Mouse (Mus musculus) heart, embryonic 15.5 days (tissue): ENCODE measurements around the gene Rasal1. TPM values are rescaled to one million over a fixed set of nuclear protein-coding genes. Genes with fewer than 3 reads are reported as not detected.
A peak's percentile ranks its signal among the peaks of the same experiment; 100 is the strongest.

Experiments
- ATAC-seq: fragments of 200-750 bp; cut with Nextera tagmentation; replicated peaks from 2 replicates; pipeline ENCODE4 v1.8.0; 2017; ENCODE audit warnings: low read depth, moderate TSS enrichment; ENCODE audit not compliant: insufficient number of reproducible peaks, insufficient read depth, low FRiP score
- H3K27ac ChIP-seq: fragments of 300-500 bp; sonication (generic); 2 replicates; pipeline ENCODE4 v1.5.1; 2015; ENCODE audit warnings: mild to moderate bottlenecking, inconsistent platforms
- H3K27me3 ChIP-seq: fragments of 300-500 bp; sonication (generic); 2 replicates; pipeline ENCODE4 v1.6.1; 2015; ENCODE audit warnings: inconsistent platforms
- H3K36me3 ChIP-seq: fragments of 300-500 bp; sonication (generic); 2 replicates; pipeline ENCODE4 v1.6.1; 2015; ENCODE audit warnings: mild to moderate bottlenecking, inconsistent platforms
- H3K4me1 ChIP-seq: fragments of 300-500 bp; sonication (generic); replicated peaks from 2 replicates; pipeline ENCODE4 v1.6.1; 2015; ENCODE audit warnings: inconsistent platforms
- H3K4me2 ChIP-seq: fragments of 300-500 bp; sonication (generic); 2 replicates; pipeline ENCODE4 v1.6.1; 2015; ENCODE audit warnings: inconsistent platforms, mild to moderate bottlenecking, moderate library complexity
- H3K4me3 ChIP-seq: fragments of 300-500 bp; sonication (generic); 2 replicates; pipeline ENCODE4 v1.5.1; 2015; ENCODE audit warnings: mild to moderate bottlenecking, inconsistent platforms
- H3K9ac ChIP-seq: fragments of 300-500 bp; sonication (generic); 2 replicates; pipeline ENCODE4 v1.6.1; 2015; ENCODE audit warnings: mild to moderate bottlenecking, inconsistent platforms
- H3K9me3 ChIP-seq: fragments of 300-500 bp; sonication (generic); replicated peaks from 2 replicates; pipeline ENCODE4 v1.6.1; 2016; ENCODE audit warnings: inconsistent platforms
- whole genome bisulfite sequencing: fragments of 180-500 bp; shearing (Covaris S2); methylation state at CpG from one replicate; pipeline ENCODE4 v1.1.7; 2015; ENCODE audit warnings: mixed read lengths; 5-methylcytosine and 5-hydroxymethylcytosine counted together
- polyA plus RNA-seq: library from polyadenylated mRNA; unstranded; fragments of >200 nt; fragmentation: Nextera tagmentation; extraction: Ambion mirVana; gene quantifications from 2 replicates; pipeline ENCODE4 v1.2.1, GENCODE M21; 2015

Gene Rasal1
- polyA plus RNA-seq, result 0.25 and 0.55 TPM in 2 replicates

DNA sequence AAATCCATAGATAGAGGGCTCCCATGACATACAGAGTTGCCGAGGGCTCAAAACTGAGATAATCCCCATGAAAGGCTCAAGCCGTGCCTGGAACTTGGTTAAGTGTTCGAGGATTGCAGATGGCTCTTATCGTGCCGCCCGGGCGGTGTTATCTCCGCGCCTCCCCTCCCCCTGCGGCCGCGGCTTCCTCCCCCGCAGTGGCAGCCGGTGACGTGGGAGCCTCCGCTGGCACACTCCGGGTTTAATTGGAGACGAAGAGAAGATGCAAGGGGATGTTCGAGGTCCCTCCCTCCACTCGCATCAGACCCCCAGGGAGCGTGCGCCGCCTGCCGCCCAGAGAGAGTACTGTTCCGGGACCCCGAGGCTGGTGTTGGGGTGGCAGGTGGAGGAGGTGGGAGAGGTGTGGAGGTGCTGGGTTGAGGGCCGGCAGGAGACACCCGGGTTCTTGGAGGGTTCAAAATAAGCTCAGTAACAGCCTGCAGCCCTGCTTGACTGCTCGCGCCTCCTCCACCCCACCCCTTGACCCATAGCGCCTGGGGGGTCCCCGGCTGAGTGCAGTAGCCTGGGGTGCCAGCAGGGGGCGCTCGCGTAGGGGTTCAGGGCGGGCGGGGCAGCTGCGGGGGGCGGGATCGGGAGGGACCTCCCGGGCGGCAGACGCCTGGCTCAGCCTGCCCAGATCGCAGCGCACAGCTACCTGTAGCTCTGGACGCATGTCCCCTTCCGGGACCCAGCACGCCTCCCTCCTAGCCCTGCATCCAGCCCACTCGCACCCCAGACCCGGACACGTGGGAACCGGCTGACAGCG, at the start of gene Rasal1:
Rasal1 (plus strand) TSS at position 244 of the 805 bp plus-strand sequence.
- Histone ChIP-seq H3K4me3 (peak within 1 kb of the TSS; percentile 40), H3K9ac (peak within 1 kb of the TSS; percentile 14; the same call in 1 of the 2 replicates), H3K36me3 (no peaks in the 10 kb centered on the region), H3K27me3 (peaks cover 62% of the 10 kb centered on the region), H3K27ac (no peak within 1 kb of the TSS), H3K4me1 (peaks cover 20% of the 10 kb centered on the region), H3K4me2 (peak within 1 kb of the TSS; percentile 68), H3K9me3 (no peaks in the 10 kb centered on the region)
- ATAC-seq, result peak; percentile 45; the same call in 1 of the 2 replicates
- under 1% methylated on average over 51 of the region's 53 CpGs for WGBS

DNA sequence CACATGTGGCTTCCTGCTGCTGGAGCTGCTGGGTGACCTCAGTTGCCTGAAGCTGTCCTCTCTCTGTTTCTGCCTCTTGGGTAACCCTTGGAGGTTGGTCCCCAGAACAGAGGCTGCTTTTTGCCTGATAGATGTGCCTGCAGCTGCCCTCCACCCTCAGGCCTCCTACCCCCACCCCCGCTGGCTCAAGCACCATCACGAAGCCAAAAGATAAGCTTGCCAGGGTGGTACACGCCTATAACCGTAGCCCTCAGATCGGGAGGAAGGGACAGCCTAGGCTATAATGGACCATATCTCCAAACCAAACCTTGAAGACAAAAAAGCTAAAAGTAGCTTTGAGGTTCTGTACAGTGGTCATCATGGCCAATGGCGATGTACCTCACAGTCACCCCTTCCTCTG, 49.0 kb upstream of the Rasal1 start:
- peaks cover 10% of the 10 kb centered on the region; the same call in 1 of the 2 replicates for H3K27me3 ChIP-seq
- no peak overlapping the region for H3K9ac ChIP-seq
- 71% methylated on average over 6 of the region's 6 CpGs for WGBS
- H3K4me1 ChIP-seq, result peaks cover 13% of the 10 kb centered on the region
- H3K4me3 ChIP-seq, result no peak overlapping the region
- no peak overlapping the region for H3K4me2 ChIP-seq
- ATAC-seq, result no peak
- no peaks in the 10 kb centered on the region for H3K36me3 ChIP-seq
- H3K9me3 ChIP-seq, result no peaks in the 10 kb centered on the region
- no peak overlapping the region for H3K27ac ChIP-seq

DNA sequence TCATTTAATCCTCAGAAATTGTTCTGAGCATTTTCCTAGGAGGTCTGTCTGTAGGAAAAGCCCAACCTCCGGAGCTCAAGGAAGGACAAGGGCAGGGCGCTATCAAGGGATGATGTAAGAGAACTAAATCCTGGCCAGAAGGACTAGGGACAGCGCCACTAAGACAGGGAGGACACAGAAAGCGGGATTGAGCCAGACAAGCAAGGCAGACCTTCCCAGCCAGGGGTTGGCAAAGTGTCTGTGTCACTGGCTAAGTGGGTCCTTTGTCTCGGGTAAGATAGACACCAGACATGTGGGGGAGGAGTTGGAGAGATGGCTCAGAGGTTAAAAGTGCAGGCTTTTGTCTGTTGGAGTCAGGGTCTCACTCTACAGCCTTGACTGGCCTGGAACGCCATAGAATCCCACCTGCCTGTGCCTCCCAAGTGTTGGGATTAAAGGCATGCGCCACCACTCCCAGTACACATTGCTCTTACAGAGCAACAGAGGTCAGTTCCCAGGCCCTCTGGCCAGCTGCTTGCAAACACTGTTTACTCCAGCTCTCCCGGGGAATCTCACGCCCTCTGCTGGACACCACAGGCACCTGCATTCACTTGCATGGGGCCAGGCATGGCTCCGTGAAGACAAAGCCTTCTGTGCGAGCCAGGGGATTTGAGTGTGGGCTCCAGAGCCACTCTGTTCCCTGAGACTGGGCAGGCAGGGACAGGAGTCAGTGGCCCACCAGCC, 47.5 kb upstream of the Rasal1 start:
- Histone ChIP-seq H3K4me2 (no peak overlapping the region), H3K4me1 (peaks cover 18% of the 10 kb centered on the region), H3K27me3 (peaks cover 10% of the 10 kb centered on the region; the same call in 1 of the 2 replicates), H3K4me3 (no peak overlapping the region), H3K36me3 (no peaks in the 10 kb centered on the region), H3K9me3 (no peaks in the 10 kb centered on the region), H3K27ac (no peak overlapping the region), H3K9ac (no peak overlapping the region)
- ATAC-seq, result no peak
- WGBS, result 36% methylated on average over 11 of the region's 11 CpGs

DNA sequence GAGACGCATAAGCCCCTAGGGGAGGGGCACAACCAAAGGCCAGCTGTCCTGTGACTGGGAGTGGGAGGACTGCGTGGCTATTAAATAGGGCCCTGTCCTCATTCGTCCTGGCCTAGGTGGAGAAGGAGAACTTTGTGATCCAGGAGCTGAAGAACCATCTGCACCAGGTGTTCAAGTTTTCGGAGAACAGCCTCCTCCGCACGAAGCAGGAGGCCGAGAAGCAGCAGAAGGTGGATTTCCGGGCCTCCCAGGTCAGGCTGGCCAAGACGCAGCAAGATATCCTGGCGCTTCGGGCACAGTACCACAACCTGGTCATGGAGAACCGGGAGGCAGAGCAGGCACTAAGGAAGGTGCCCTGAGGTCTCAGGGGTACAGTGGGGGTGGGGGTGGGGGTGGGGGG, 46.4 kb upstream of the Rasal1 start:
- 93% methylated on average over 12 of the region's 12 CpGs for WGBS
- H3K36me3 ChIP-seq, result no peaks in the 10 kb centered on the region
- H3K27ac ChIP-seq, result no peak overlapping the region
- H3K4me2 ChIP-seq, result no peak overlapping the region
- no peaks in the 10 kb centered on the region for H3K9me3 ChIP-seq
- no peak overlapping the region for H3K4me3 ChIP-seq
- peaks cover 18% of the 10 kb centered on the region for H3K4me1 ChIP-seq
- no peak overlapping the region for H3K9ac ChIP-seq
- peaks cover 5% of the 10 kb centered on the region; the same call in 1 of the 2 replicates for H3K27me3 ChIP-seq
- ATAC-seq, result no peak

DNA sequence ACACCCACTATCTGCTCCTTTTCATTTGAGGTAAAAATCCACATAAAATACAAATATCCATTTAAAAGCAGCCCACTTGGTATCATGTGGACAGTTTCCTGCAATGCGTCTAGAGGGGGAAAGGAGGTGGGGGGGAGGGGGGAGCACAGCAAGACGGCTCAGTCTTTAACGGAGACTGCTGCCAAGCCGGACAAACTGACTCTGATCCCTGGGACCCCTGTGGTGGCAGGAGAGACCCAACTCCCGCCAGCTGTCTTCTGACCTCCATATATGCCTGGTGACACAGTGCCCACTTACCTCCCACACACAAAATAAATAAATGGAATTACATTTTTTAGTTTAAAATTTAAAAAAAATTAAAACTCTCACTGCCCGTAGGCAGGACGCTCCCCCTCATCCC, 45.1 kb upstream of the Rasal1 start:
- 70% methylated on average over 7 of the region's 7 CpGs for WGBS
- H3K4me3 ChIP-seq, result no peak overlapping the region
- H3K27me3 ChIP-seq, result peaks cover 5% of the 10 kb centered on the region; the same call in 1 of the 2 replicates
- no peak for ATAC-seq
- no peak overlapping the region for H3K9ac ChIP-seq
- peaks cover 18% of the 10 kb centered on the region for H3K4me1 ChIP-seq
- H3K9me3 ChIP-seq, result no peaks in the 10 kb centered on the region
- H3K4me2 ChIP-seq, result no peak overlapping the region
- no peak overlapping the region for H3K27ac ChIP-seq
- no peaks in the 10 kb centered on the region for H3K36me3 ChIP-seq

DNA sequence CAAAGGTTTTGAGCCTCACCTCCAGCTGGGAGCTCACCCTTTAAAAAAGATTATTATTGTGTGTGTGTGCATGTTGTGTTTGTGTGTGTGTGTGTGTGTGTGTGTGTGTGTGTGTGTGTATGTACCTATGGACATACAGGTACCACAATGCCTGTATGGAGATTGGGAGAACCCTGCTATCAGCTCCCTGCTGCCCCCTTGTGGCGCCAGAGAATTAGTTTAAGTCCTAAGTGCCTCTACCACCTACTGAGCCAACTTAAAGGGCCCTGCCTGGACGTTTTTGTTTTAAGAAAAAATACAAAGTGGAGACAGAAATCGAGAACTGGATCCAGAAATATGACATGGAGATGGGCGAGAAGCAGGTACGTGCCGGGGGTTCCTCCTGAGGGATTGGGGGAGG, 43.8 kb upstream of the Rasal1 start:
- Histone ChIP-seq H3K4me2 (peak overlapping the region; percentile 58), H3K36me3 (no peaks in the 10 kb centered on the region), H3K27ac (no peak overlapping the region), H3K4me3 (peak overlapping the region; percentile 41), H3K27me3 (0 out of 2 replicates have a peak, but pooled peaks cover 5% of the 10 kb centered on the region), H3K9ac (no peak overlapping the region), H3K4me1 (peaks cover 18% of the 10 kb centered on the region), H3K9me3 (no peaks in the 10 kb centered on the region)
- 3% methylated on average over 6 of the region's 6 CpGs for WGBS
- no peak for ATAC-seq

DNA sequence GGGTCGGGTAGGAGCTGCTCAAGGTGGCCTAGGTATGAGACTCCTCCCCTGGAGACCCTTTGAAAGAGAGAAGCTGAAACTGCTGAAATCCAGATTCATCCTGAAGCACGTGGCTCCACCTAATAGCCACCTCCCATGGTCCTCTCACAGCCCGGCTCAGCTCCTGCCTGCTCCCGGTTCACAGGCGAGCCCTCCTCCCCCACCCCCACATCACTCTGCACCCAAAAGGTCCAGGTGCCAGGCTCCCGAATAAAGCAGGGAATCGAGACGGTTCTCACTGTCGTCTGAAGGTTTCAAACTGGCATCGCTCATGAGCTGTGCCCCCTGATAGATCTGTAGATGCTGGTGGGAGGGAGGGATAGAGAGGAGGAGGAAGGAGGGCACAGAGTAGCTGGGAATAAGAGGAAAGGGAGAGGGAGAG, 43.4 kb upstream of the Rasal1 start:
- H3K4me3 ChIP-seq, result peak overlapping the region; percentile 41
- H3K27me3 ChIP-seq, result 0 out of 2 replicates have a peak, but pooled peaks cover 3% of the 10 kb centered on the region
- peak overlapping the region; percentile 58 for H3K4me2 ChIP-seq
- WGBS, result 2% methylated on average over 10 of the region's 10 CpGs
- peaks cover 17% of the 10 kb centered on the region for H3K4me1 ChIP-seq
- 0 out of 2 replicates have a peak, but pooled peaks have one; percentile 5 for ATAC-seq
- no peak overlapping the region for H3K27ac ChIP-seq
- H3K9ac ChIP-seq, result no peak overlapping the region
- no peaks in the 10 kb centered on the region for H3K36me3 ChIP-seq
- no peaks in the 10 kb centered on the region for H3K9me3 ChIP-seq

DNA sequence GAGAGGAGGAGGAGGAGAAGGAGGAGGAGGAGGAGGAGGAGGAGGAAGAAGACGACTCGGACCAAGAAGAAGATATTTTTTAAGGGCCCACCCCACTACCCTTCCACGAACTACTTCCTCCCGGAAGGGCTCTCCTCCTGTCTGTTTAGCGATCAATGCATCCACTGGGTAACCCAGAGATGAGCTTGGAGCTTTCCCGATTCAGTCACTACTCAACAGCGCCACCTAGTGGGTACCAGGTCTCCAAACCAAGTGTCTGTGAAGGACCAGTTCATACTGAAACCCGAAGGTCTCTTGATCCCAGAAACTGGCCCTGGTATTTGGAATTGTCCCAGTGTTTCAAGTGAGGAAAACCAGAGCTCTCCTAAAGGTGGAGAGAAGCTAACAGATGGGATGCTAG, 42.9 kb upstream of the Rasal1 start:
- no peak overlapping the region for H3K27ac ChIP-seq
- no peak overlapping the region for H3K9ac ChIP-seq
- H3K9me3 ChIP-seq, result no peaks in the 10 kb centered on the region
- peak overlapping the region; percentile 41 for H3K4me3 ChIP-seq
- WGBS, result 3% methylated on average over 8 of the region's 8 CpGs
- no peaks in the 10 kb centered on the region for H3K36me3 ChIP-seq
- no peaks in the 10 kb centered on the region for H3K27me3 ChIP-seq
- peak; percentile 63 for ATAC-seq
- peak overlapping the region; percentile 58 for H3K4me2 ChIP-seq
- peaks cover 12% of the 10 kb centered on the region for H3K4me1 ChIP-seq

- H3K4me3 ChIP-seq, result no peak overlapping the region
- H3K4me1 ChIP-seq, result peaks cover 14% of the 10 kb centered on the region
- H3K27ac ChIP-seq, result no peak overlapping the region
- no peaks in the 10 kb centered on the region for H3K27me3 ChIP-seq
- H3K9me3 ChIP-seq, result no peaks in the 10 kb centered on the region
- no peaks in the 10 kb centered on the region for H3K36me3 ChIP-seq
- no peak overlapping the region for H3K4me2 ChIP-seq
- 70% methylated on average over 25 of the region's 25 CpGs for WGBS
- H3K9ac ChIP-seq, result no peak overlapping the region
- no peak for ATAC-seq
Measured at GRCm38 (mm10) chr5:120606590-120607200, 41.9 kb upstream of the Rasal1 start.

DNA sequence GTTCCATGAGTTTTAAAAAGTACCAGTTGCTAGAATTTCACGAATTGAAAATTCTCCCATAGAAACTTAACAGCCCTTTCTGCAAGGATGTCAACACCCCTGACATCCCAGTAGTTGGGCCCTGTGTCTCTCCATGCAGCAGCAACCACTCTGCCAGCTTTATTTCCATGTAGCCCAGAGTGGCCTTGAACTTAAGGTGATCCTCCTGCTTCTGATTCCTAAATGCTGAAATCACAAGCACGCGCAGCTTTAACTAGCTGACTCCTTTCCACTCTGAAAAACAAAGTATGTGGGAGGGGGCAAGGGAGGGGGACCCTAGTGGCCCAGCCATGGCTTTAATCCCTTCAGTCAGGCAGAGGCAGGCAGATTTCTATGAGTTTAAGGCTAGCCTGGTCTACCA, 41.3 kb upstream of the Rasal1 start:
- no peak for ATAC-seq
- Histone ChIP-seq H3K27ac (no peak overlapping the region), H3K4me2 (no peak overlapping the region), H3K9ac (no peak overlapping the region), H3K36me3 (no peaks in the 10 kb centered on the region), H3K4me3 (no peak overlapping the region), H3K4me1 (peaks cover 16% of the 10 kb centered on the region), H3K27me3 (no peaks in the 10 kb centered on the region), H3K9me3 (no peaks in the 10 kb centered on the region)
- 74% methylated on average over 3 of the region's 3 CpGs for WGBS

DNA sequence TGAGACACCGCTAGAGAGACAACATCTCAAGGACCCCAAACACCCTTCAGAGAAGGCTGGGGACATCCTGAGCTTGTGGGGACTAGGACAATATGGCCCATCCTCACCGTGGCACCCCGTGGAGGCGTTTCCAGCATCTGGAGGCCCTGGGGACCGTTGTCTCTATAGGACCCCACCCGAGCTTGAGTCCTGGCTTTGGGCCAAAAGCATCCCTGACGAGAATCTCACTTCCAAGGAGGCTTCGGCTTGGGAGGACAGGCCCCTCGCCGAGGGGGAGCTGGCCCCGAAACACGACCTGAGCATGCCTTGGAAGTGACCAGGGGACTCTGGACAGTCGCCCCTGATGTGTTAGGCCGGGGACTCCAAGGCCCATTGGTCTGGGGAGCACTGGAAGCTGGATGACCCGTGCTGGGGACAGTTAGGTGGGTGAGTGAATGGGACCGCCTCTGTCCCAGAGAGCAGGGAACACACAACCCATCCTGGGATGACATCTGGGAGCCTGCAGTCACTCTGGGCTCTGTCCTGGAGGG, 39.3 kb upstream of the Rasal1 start:
- Histone ChIP-seq H3K36me3 (no peaks in the 10 kb centered on the region), H3K4me3 (no peak overlapping the region), H3K27ac (no peak overlapping the region), H3K9me3 (no peaks in the 10 kb centered on the region), H3K4me2 (no peak overlapping the region), H3K4me1 (peaks cover 21% of the 10 kb centered on the region), H3K27me3 (no peaks in the 10 kb centered on the region), H3K9ac (no peak overlapping the region)
- 79% methylated on average over 16 of the region's 16 CpGs for WGBS
- no peak for ATAC-seq
